Mouse (Mus musculus): Measurements from ENCODE around the gene Peak1. TPM values are rescaled to one million over a fixed set of nuclear protein-coding genes. Genes with fewer than 3 reads are reported as not detected.

Peak1 gene
- polyA plus RNA-seq, 1 experiment from 2014 or later = 8.1 TPM

DNA sequence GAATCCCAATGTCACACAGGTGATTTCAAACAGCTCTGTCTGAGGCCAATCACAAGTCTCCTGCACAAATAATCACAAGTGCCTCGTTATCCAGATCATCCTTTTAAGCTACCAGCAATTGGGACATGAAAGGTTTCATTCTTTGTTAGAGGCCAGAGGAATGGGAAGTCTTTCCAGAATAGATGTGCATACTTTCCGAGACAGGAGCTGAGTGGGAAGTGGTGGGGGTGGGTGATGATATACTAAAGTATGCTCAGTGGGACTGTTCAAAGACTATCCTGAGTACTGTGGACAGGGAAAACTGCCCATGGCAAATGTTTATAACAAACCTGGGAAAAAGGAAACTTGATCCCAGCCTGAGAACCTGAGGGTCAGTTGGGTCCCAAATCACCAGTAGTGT lies 258.4 kb downstream of the Peak1 start:
- Histone ChIP-seq H3K9me3 (replicated peaks) (no peaks in the 10 kb centered on the region), H3K4me1 (peaks cover 28% of the 10 kb centered on the region), H3K4me2 (replicated peaks) (peak overlapping the region; percentile 54), H3K36me3 (no peaks in the 10 kb centered on the region), H3K27ac (no peak overlapping the region), H3K4me3 (peak overlapping the region; percentile 96), H3K9ac (peak overlapping the region; percentile 96), H3K27me3 (no peaks in the 10 kb centered on the region)
- 7% methylated on average over 2 of the region's 2 CpGs for WGBS
- ATAC-seq (ENCODE audit: low FRiP score) = no peak

DNA sequence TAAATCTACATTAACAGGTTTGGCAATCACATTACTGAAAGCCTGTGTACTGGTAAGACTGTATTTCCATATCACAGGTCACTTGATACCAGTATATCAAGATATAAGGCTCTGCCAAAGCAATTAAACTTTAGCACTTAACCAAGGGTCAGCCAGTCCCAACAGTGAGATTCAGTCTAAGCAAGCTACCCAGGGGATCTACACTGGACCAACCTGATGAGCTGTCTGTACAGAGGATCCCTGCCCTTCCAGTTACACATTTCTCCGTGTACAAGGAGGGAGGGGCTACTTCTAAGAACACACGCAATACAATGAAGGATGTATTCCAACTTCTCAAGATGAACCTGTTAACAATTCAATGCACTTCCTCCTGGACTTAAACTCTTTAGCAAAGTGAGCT lies 259.8 kb downstream of the Peak1 start:
- peaks cover 29% of the 10 kb centered on the region for H3K4me1 ChIP-seq
- H3K36me3 ChIP-seq = no peaks in the 10 kb centered on the region
- no peak overlapping the region for H3K4me3 ChIP-seq
- no peak overlapping the region for H3K4me2 ChIP-seq (replicated peaks)
- H3K9me3 ChIP-seq (replicated peaks) = no peaks in the 10 kb centered on the region
- H3K27me3 ChIP-seq = no peaks in the 10 kb centered on the region
- ATAC-seq (ENCODE audit: low FRiP score) = no peak
- H3K27ac ChIP-seq = no peak overlapping the region
- WGBS = 68% methylated on average over 2 of the region's 2 CpGs
- H3K9ac ChIP-seq = no peak overlapping the region

GRCm38 (mm10) chr9:56154572-56154971 lies 263.3 kb downstream of the Peak1 start:
- H3K27me3 ChIP-seq = no peaks in the 10 kb centered on the region
- H3K9ac ChIP-seq = no peak overlapping the region
- peaks cover 25% of the 10 kb centered on the region for H3K4me1 ChIP-seq
- no peaks in the 10 kb centered on the region for H3K9me3 ChIP-seq (replicated peaks)
- H3K4me3 ChIP-seq = no peak overlapping the region
- 93% methylated on average over 5 of the region's 5 CpGs for WGBS
- no peak overlapping the region for H3K27ac ChIP-seq
- H3K4me2 ChIP-seq (replicated peaks) = no peak overlapping the region
- ATAC-seq (ENCODE audit: low FRiP score) = no peak
- peaks cover 5% of the 10 kb centered on the region; the same call in 1 of the 2 replicates for H3K36me3 ChIP-seq

DNA sequence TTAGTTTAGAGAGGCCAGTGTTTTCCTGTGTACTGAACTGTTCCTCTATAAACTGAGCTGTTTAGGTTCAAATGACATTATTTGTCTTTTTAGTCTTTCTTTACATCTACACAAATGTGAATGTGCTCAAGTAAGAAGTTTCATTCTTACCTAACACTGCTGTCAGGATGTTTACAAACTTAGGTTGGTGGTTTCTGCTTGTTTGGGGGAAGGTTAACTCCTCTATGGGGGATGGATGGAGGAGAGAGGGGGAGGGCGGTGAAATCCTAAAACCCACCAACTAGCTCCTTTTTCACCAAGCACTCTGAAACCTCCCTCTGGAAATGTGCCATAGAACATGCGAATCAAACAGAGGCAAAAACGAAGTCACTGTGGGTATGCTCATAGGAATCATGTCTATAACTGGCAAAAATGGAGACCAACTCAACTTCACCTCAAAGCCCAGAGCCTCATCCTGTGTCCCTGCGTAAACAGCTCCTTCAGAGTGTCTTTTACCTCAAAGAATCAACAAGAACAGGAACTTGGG lies 265.3 kb downstream of the Peak1 start:
- Histone ChIP-seq H3K9me3 (replicated peaks) (no peaks in the 10 kb centered on the region), H3K9ac (no peak overlapping the region), H3K27ac (no peak overlapping the region), H3K27me3 (no peaks in the 10 kb centered on the region), H3K36me3 (peaks cover 5% of the 10 kb centered on the region; the same call in 1 of the 2 replicates), H3K4me3 (no peak overlapping the region), H3K4me2 (replicated peaks) (no peak overlapping the region), H3K4me1 (peaks cover 15% of the 10 kb centered on the region)
- WGBS = 80% methylated on average over 4 of the region's 4 CpGs
- ATAC-seq (ENCODE audit: low FRiP score) = no peak

DNA sequence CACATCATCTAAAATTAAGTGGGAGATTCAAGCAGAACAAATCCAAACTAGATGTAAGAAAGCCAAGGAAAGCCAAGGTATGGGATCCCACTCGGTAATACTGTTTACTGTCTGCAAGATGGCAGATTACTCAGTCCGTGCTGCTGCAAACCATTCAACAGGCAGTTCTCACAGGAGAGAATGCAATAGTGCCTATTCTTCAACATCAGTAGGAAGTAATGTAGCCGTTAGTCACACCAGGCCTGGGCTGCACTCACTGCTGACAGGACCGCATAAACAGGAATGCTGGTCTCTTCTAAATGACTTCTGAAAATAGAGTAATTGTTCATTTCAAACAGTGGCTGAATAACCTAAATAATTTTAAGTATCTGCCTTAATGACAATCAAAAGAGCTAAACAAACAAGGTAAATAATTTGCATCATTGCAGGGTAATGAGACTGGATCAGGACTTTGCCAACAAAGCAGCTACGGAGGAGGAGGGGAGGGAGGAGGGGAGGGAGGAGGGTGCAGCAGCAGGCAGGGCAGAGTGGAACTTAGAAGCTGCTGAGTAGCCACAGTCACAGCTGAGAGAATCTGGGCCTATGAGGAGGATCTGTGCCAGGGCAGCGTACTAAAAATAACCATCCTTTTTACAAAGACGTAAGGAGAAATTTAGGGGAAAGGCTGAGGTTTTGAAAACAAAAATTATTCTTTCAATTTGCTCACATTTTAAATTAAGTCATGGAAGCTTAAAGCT lies 266.0 kb downstream of the Peak1 start:
- Histone ChIP-seq H3K4me2 (replicated peaks) (no peak overlapping the region), H3K4me3 (no peak overlapping the region), H3K9me3 (replicated peaks) (no peaks in the 10 kb centered on the region), H3K36me3 (peaks cover 8% of the 10 kb centered on the region), H3K9ac (no peak overlapping the region), H3K27ac (no peak overlapping the region), H3K27me3 (no peaks in the 10 kb centered on the region), H3K4me1 (peaks cover 13% of the 10 kb centered on the region)
- no peak for ATAC-seq (ENCODE audit: low FRiP score)
- 47% methylated on average over 7 of the region's 7 CpGs for WGBS

Small RNA genes within 50 kb of the gene (microRNA-seq; reads per million reads assigned to microRNA genes)
- gene Gm24270 = 1.1 reads per million

Other genes with a start within 250 kb of the Peak1 start
- 83.1 and 86.5 TPM in 2 replicates for gene Hmg20a, start 542 bp upstream of the Peak1 start, polyA plus RNA-seq (2016; fragmentation: Nextera tagmentation; extraction: Ambion mirVana)